Mouse (Mus musculus): Measurements from ENCODE around the gene Zscan4d.
"Not testable (repeated sequence)": the region's sequence is repeated elsewhere in the genome, so short reads cannot be mapped to it uniquely, and the experiment has no call there.

Zscan4d gene

DNA sequence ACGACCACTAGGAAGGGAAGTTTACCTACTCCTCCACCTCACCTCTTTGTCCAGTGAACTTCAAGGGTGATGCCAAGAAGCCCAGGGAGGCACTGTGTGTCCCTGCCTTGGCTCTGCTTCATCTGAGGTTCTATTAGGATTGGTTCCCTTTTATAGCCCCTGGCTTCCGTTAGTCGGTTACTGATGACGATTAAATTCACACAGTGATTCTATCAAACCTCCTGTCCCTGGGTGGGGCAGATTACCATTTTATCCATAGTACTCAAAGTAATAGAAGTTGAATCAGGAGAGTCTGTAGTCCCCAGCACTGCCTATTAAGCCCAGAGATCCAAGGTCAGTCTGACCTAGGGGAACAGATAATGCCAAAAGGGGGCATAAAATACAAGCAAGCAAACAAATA is at the start of gene Zscan4d:
TSS of gene Zscan4d (minus strand) at position 101 of the 400 bp plus-strand sequence.
- not testable (repeated sequence) for DNase-seq (ENCODE audit: low read depth, low spot score)

DNA sequence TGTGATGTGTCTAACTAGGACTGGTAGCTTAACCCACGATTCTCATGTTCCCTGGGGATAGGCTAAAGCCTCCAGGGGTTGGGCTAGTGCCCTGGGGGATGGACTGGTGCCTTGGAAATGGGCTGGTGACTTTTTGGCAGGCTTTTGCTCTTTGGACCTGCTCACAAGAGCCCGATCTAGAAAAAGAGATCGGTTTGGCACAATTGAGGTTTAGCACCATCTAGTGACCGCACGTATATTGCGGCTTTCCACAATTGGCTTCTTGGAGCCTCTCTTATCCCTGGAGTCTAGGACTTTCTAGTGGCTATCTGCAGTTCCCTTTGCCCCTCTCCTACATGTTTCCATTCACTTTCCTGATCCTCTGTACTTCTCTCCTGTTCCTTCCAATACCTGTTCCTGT is 7.9 kb downstream of the Zscan4d start:
- peak; percentile 16 for DNase-seq (ENCODE audit: low read depth, low spot score)

Data from mesoderm, embryonic 11.5 days (tissue).